Mouse (Mus musculus): Measurements from ENCODE around the gene Scml4. TPM values are rescaled to one million over a fixed set of nuclear protein-coding genes. Genes with fewer than 3 reads are reported as not detected.

Gene Scml4
- total RNA-seq, 1 experiment = 0.22 TPM

DNA sequence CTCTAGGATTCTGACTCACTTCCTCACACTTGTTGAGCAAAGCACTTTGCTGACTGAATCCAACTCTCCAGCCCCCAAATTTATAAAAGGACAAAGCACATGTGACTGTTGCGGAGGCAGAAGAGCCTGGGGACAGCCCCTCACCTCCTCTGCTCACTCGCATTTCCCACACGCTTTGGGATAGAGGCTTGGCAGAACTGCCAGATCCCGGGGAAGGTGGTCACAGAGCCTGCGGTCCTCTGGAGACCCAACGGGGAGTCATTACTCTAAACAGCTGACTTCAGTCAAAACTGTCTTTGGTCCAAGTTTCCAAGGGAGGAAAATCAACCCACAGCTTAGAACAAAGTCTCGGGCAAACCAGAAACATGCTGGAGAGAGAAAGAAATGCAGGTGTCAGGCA, 79.5 kb downstream of the Scml4 start:
- H3K36me3 ChIP-seq (ENCODE audit: control insufficient read depth, insufficient read depth, low read length, poor library complexity, severe bottlenecking) = no peaks in the 10 kb centered on the region
- TF ChIP-seq CHD2 (IDR thresholded peaks at IDR 0.05; ENCODE audit: low read depth, low read length) (no peak), HCFC1 (IDR thresholded peaks at IDR 0.05; ENCODE audit: borderline replicate concordance, insufficient read depth, low read length) (no peak), ZNF384 (IDR thresholded peaks at IDR 0.05; ENCODE audit: low read depth, low read length) (no peak), MAFK (IDR thresholded peaks at IDR 0.05; ENCODE audit: insufficient read depth, low read depth, low read length) (no peak), ZC3H11A (IDR thresholded peaks at IDR 0.05; ENCODE audit: borderline replicate concordance, low read depth, low read length) (no peak)
- in situ Hi-C loops (cut with MboI; ENCODE audit: low sequenced_read_pairs in 2 of 2, unreplicated experiment in 2 of 2) = no loop called here
- no peak overlapping the region for H3K27ac ChIP-seq (ENCODE audit: insufficient read depth, low read depth, low read length, poor library complexity, severe bottlenecking)
- H3K9ac ChIP-seq (ENCODE audit: insufficient read depth, low read depth, low read length, poor library complexity, severe bottlenecking) = no peak overlapping the region
- no peak for DNase-seq (ENCODE audit: low read depth, low spot score)
- H3K9me3 ChIP-seq (ENCODE audit: control insufficient read depth, insufficient read depth, low read depth, low read length) = no peaks in the 10 kb centered on the region
- peaks cover 0 to 7% of the 10 kb centered on the region in 2 experiments; a peak in 1 of 4 replicates for H3K4me1 ChIP-seq (ENCODE audit: control insufficient read depth in 2 of 2, insufficient read depth in 2 of 2, low read length in 2 of 2, poor library complexity in 1 of 2)
- H3K4me3 ChIP-seq (ENCODE audit: insufficient read depth in 1 of 2, low read depth in 1 of 2, low read length in 2 of 2, poor library complexity in 1 of 2, severe bottlenecking in 1 of 2) = no peak overlapping the region

DNA sequence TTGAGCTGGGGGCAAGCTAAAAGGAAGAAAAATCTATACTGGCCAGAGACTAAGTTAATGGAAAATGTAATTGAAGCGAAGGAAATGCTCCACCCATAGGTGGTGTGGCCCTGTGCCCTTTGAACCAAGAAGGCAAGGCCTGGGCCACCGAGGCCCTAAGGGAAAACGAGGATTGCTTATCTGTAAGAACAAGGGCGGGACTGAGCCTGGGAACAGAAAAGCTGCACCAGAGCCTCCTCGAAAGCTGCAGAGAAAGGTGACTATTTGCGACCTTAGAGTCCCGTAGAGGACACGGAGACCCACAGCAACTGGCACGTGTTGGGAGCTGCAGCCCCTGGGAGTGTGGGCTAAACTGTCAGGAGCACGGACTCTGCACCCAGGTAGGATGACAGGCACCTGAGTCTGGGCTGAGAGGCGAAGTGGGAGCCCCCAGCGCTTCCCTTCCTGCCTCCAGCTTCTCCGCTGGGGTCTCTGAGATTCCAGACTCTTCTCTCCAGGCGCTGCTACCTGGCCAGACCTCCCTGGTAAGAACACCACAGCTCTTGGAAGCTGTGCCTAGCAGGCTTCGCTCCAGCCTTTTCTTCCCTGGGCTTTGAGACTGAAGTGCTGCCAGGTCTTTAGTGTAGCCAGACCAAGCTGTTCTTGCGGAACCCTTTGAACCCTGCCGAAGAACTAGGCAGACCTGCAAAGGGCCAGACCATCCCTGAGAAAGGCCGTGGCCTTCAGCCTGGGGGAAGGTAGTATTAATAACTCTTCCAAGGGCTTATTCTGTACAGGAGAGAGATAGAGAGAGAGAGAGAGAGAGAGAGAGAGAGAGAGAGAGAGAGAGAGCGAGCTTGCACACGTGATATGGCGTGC, 80.3 kb downstream of the Scml4 start:
- Histone ChIP-seq H3K36me3 (ENCODE audit: control insufficient read depth, insufficient read depth, low read length, poor library complexity, severe bottlenecking) (no peaks in the 10 kb centered on the region), H3K9me3 (ENCODE audit: control insufficient read depth, insufficient read depth, low read depth, low read length) (no peaks in the 10 kb centered on the region), H3K27ac (ENCODE audit: insufficient read depth, low read depth, low read length, poor library complexity, severe bottlenecking) (no peak overlapping the region), H3K4me1 (ENCODE audit: control insufficient read depth in 2 of 2, insufficient read depth in 2 of 2, low read length in 2 of 2, poor library complexity in 1 of 2) (peaks cover 0 to 7% of the 10 kb centered on the region in 2 experiments; a peak in 1 of 4 replicates), H3K4me3 (ENCODE audit: insufficient read depth in 1 of 2, low read depth in 1 of 2, low read length in 2 of 2, poor library complexity in 1 of 2, severe bottlenecking in 1 of 2) (0 out of 4 replicates have a peak overlapping the region, but pooled peaks of 1 of the 2 experiments have one; percentile 9), H3K9ac (ENCODE audit: insufficient read depth, low read depth, low read length, poor library complexity, severe bottlenecking) (no peak overlapping the region)
- TF ChIP-seq ZNF384 (IDR thresholded peaks at IDR 0.05; ENCODE audit: low read depth, low read length) (no peak), MAFK (IDR thresholded peaks at IDR 0.05; ENCODE audit: insufficient read depth, low read depth, low read length) (no peak), ZC3H11A (IDR thresholded peaks at IDR 0.05; ENCODE audit: borderline replicate concordance, low read depth, low read length) (no peak), HCFC1 (IDR thresholded peaks at IDR 0.05; ENCODE audit: borderline replicate concordance, insufficient read depth, low read length) (no peak), CHD2 (IDR thresholded peaks at IDR 0.05; ENCODE audit: low read depth, low read length) (no peak)
- no peak for DNase-seq (ENCODE audit: low read depth, low spot score)
- in situ Hi-C loops (cut with MboI; ENCODE audit: low sequenced_read_pairs in 2 of 2, unreplicated experiment in 2 of 2) = no loop called here

DNA sequence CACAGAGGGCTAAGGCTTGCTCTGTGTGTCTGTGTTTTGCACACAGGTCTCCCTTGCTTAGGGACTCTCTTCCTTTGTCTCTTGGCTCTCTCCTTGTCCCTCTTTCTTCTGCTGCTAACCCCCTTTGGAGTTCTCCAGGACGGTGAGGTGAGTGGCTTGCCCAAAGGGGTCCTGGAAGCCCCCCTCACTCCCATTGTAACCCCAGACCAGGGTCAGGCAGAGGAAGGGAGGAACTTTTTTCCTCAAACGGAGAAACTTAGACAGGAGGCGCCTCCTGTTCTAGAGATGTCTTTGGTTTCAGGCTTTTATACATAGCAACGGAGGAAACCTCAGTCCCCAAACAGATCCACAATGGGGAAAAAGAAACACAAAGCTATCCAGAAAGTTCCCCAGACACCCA, 81.1 kb downstream of the Scml4 start:
- Histone ChIP-seq H3K4me1 (ENCODE audit: control insufficient read depth in 2 of 2, insufficient read depth in 2 of 2, low read length in 2 of 2, poor library complexity in 1 of 2) (peaks cover 2 to 9% of the 10 kb centered on the region in 2 experiments; a peak in 2 of 4 replicates), H3K27ac (ENCODE audit: insufficient read depth, low read depth, low read length, poor library complexity, severe bottlenecking) (no peak overlapping the region), H3K4me3 (ENCODE audit: insufficient read depth in 1 of 2, low read depth in 1 of 2, low read length in 2 of 2, poor library complexity in 1 of 2, severe bottlenecking in 1 of 2) (no peak overlapping the region), H3K9me3 (ENCODE audit: control insufficient read depth, insufficient read depth, low read depth, low read length) (no peaks in the 10 kb centered on the region), H3K36me3 (ENCODE audit: control insufficient read depth, insufficient read depth, low read length, poor library complexity, severe bottlenecking) (no peaks in the 10 kb centered on the region), H3K9ac (ENCODE audit: insufficient read depth, low read depth, low read length, poor library complexity, severe bottlenecking) (no peak overlapping the region)
- no peak for DNase-seq (ENCODE audit: low read depth, low spot score)
- no peak for TF ChIP-seq ZNF384 (IDR thresholded peaks at IDR 0.05; ENCODE audit: low read depth, low read length)
- in situ Hi-C loops (cut with MboI; ENCODE audit: low sequenced_read_pairs in 2 of 2, unreplicated experiment in 2 of 2) = no loop called here

DNA sequence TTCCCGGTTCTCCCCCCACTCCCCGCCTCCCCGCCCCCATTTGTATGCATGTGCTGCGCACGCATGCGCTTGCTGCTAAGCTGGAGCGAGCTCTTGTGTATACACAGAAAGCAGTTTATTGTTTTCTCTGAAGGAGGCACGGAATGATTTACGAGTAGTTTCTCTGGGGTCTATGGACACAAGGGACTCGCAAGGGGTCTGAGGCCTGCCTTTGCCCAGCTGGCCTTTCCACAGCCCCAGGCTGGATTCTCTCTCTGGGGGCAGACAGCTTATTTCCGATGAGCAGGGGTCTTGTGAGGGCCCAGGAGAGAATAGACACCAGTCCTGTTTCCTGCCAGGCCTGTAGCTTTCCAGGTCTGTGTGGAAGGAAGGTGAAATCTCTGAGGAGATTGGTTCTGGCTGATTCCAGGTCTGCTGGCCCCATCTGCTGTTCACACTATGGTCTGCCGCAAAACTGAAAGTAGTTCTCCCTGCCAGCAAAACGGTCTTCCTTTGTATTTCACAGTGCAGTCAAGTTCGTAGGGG, 81.6 kb downstream of the Scml4 start:
- Histone ChIP-seq H3K36me3 (ENCODE audit: control insufficient read depth, insufficient read depth, low read length, poor library complexity, severe bottlenecking) (no peaks in the 10 kb centered on the region), H3K4me3 (ENCODE audit: insufficient read depth in 1 of 2, low read depth in 1 of 2, low read length in 2 of 2, poor library complexity in 1 of 2, severe bottlenecking in 1 of 2) (no peak overlapping the region), H3K9me3 (ENCODE audit: control insufficient read depth, insufficient read depth, low read depth, low read length) (no peaks in the 10 kb centered on the region), H3K4me1 (ENCODE audit: control insufficient read depth in 2 of 2, insufficient read depth in 2 of 2, low read length in 2 of 2, poor library complexity in 1 of 2) (peaks cover 2 to 10% of the 10 kb centered on the region in 2 experiments; a peak in 2 of 4 replicates), H3K9ac (ENCODE audit: insufficient read depth, low read depth, low read length, poor library complexity, severe bottlenecking) (no peak overlapping the region), H3K27ac (ENCODE audit: insufficient read depth, low read depth, low read length, poor library complexity, severe bottlenecking) (no peak overlapping the region)
- TF ChIP-seq CHD2 (IDR thresholded peaks at IDR 0.05; ENCODE audit: low read depth, low read length) (no peak), ZC3H11A (IDR thresholded peaks at IDR 0.05; ENCODE audit: borderline replicate concordance, low read depth, low read length) (peak; percentile 23; the same call in 1 of the 2 replicates)
- DNase-seq (ENCODE audit: low read depth, low spot score) = no peak
- in situ Hi-C loops (cut with MboI; ENCODE audit: low sequenced_read_pairs in 2 of 2, unreplicated experiment in 2 of 2) = no loop called here
